Mouse (Mus musculus): ENCODE results near the gene Diaph2. TPM values are rescaled to one million over a fixed set of nuclear protein-coding genes. Genes with fewer than 3 reads are reported as not detected.
"Not testable (repeated sequence)": the region's sequence is repeated elsewhere in the genome, so short reads cannot be mapped to it uniquely, and the experiment has no call there.

Gene Diaph2
- polyA plus RNA-seq, 1 experiment from 2014 or later, result 4.5 TPM

- Histone ChIP-seq H3K4me1 (no peaks in the 10 kb centered on the region), H3K27me3 (replicated peaks) (no peaks in the 10 kb centered on the region), H3K4me3 (no peak overlapping the region), H3K27ac (no peak overlapping the region), H3K36me3 (replicated peaks) (no peaks in the 10 kb centered on the region), H3K4me2 (no peak overlapping the region), H3K9me3 (no peaks in the 10 kb centered on the region), H3K9ac (no peak overlapping the region)
- WGBS, result 90% methylated on average over 2 of the region's 2 CpGs
- no peak for ATAC-seq (replicated peaks)
Observed at GRCm38 (mm10) chrX:129925806-129926205, 176.3 kb downstream of the Diaph2 start.

DNA sequence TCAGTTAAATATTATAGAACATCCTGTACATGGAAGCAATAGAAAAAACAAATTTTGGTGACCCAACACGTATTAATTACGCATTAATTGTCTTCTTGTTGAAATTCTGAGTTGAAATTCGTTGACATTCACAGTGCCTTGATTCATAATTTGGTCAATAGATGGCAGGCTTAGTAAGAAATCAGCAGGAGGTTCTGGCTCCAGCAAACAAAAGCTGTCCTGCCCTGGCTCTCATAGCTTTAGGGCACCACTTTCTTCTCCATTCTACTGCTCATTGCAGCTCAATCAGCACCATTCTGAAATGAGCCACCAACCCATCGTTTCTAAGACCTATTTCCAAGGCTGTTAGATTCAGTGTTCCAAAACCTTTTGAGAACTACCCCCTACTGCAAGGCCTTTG lies 225.3 kb downstream of the Diaph2 start:
- no peak for ATAC-seq (replicated peaks)
- no peaks in the 10 kb centered on the region for H3K27me3 ChIP-seq (replicated peaks)
- H3K4me2 ChIP-seq, result no peak overlapping the region
- H3K9me3 ChIP-seq, result no peaks in the 10 kb centered on the region
- no peaks in the 10 kb centered on the region for H3K4me1 ChIP-seq
- no peak overlapping the region for H3K4me3 ChIP-seq
- no peak overlapping the region for H3K27ac ChIP-seq
- WGBS, result 61% methylated on average over 4 of the region's 4 CpGs
- H3K9ac ChIP-seq, result no peak overlapping the region
- no peaks in the 10 kb centered on the region for H3K36me3 ChIP-seq (replicated peaks)

- H3K4me3 ChIP-seq, result no peak overlapping the region
- H3K27me3 ChIP-seq (replicated peaks), result no peaks in the 10 kb centered on the region
- no peak overlapping the region for H3K9ac ChIP-seq
- no peaks in the 10 kb centered on the region for H3K9me3 ChIP-seq
- H3K27ac ChIP-seq, result no peak overlapping the region
- no peak for ATAC-seq (replicated peaks)
- H3K4me2 ChIP-seq, result no peak overlapping the region
- H3K4me1 ChIP-seq, result no peaks in the 10 kb centered on the region
- no peaks in the 10 kb centered on the region for H3K36me3 ChIP-seq (replicated peaks)
Observed at GRCm38 (mm10) chrX:130008210-130008609, 258.7 kb downstream of the Diaph2 start.

GRCm38 (mm10) chrX:130019735-130020134 lies 270.2 kb downstream of the Diaph2 start:
- Histone ChIP-seq H3K4me1 (no peaks in the 10 kb centered on the region), H3K9me3 (no peaks in the 10 kb centered on the region), H3K9ac (no peak overlapping the region), H3K4me3 (no peak overlapping the region), H3K27ac (no peak overlapping the region), H3K27me3 (replicated peaks) (no peaks in the 10 kb centered on the region), H3K4me2 (no peak overlapping the region), H3K36me3 (replicated peaks) (no peaks in the 10 kb centered on the region)
- ATAC-seq (replicated peaks), result no peak
- WGBS, result 75% methylated on average over 1 of the region's 1 CpGs

DNA sequence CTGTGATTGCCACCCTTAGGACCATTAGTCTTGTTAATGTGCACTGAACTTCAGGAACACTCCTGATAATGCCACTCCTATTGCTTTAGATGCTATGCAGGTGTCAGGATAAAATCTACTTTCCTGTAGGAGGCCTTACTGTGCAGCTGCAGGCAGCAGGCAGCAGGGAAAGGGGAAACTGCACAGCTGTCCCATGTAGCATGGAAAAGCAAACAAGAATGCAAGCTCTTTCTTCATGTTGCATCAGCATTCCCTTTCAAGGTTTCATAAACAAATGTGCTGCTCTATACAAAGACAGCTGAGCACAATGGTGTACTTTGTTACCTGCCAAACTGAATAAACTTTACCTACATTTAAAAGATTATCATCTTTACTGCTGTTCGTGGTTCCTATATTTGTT lies 295.0 kb downstream of the Diaph2 start:
- ATAC-seq (replicated peaks), result no peak
- H3K9me3 ChIP-seq, result no peaks in the 10 kb centered on the region
- H3K9ac ChIP-seq, result no peak overlapping the region
- 50% methylated on average over 1 of the region's 1 CpGs for WGBS
- no peaks in the 10 kb centered on the region for H3K4me1 ChIP-seq
- no peaks in the 10 kb centered on the region for H3K27me3 ChIP-seq (replicated peaks)
- no peak overlapping the region for H3K4me2 ChIP-seq
- H3K36me3 ChIP-seq (replicated peaks), result no peaks in the 10 kb centered on the region
- no peak overlapping the region for H3K27ac ChIP-seq
- no peak overlapping the region for H3K4me3 ChIP-seq

GRCm38 (mm10) chrX:130149216-130149615 lies 399.7 kb downstream of the Diaph2 start:
- no peaks in the 10 kb centered on the region for H3K36me3 ChIP-seq (replicated peaks)
- H3K9ac ChIP-seq, result no peak overlapping the region
- H3K9me3 ChIP-seq, result no peaks in the 10 kb centered on the region
- no peaks in the 10 kb centered on the region for H3K27me3 ChIP-seq (replicated peaks)
- H3K4me2 ChIP-seq, result no peak overlapping the region
- H3K4me3 ChIP-seq, result no peak overlapping the region
- no peaks in the 10 kb centered on the region for H3K4me1 ChIP-seq
- no peak for ATAC-seq (replicated peaks)
- no peak overlapping the region for H3K27ac ChIP-seq

DNA sequence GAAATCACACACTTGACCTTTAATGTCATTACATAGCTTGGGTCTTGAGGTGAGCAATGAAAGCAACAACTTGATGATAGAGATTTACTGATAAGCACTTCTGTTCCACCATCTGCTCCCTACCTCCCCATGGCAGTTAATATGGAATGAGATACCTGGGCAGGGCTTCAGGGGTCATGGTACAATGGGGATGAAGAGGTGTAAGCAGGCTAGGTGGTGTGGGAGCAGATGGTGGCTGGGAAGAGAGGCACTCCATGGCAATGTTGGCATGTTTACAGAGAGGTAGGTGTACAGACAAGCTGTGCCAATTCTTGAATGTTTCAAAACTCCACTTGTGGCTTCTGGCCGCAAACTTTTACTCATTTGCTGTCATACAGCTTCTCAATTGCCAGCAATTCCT lies 402.6 kb downstream of the Diaph2 start:
- 97% methylated on average over 1 of the region's 1 CpGs for WGBS
- ATAC-seq (replicated peaks), result no peak

GRCm38 (mm10) chrX:130173126-130173525 lies 423.6 kb downstream of the Diaph2 start:
- ATAC-seq (replicated peaks), result no peak
- H3K4me1 ChIP-seq, result no peaks in the 10 kb centered on the region
- 80% methylated on average over 2 of the region's 2 CpGs for WGBS
- H3K4me3 ChIP-seq, result no peak overlapping the region
- no peak overlapping the region for H3K4me2 ChIP-seq
- no peaks in the 10 kb centered on the region for H3K27me3 ChIP-seq (replicated peaks)
- no peak overlapping the region for H3K9ac ChIP-seq
- no peaks in the 10 kb centered on the region for H3K36me3 ChIP-seq (replicated peaks)
- no peak overlapping the region for H3K27ac ChIP-seq
- no peaks in the 10 kb centered on the region for H3K9me3 ChIP-seq

More for the DNA sequence above, 402.6 kb downstream of the Diaph2 start:
- Histone ChIP-seq H3K4me1 (no peaks in the 10 kb centered on the region), H3K27me3 (replicated peaks) (no peaks in the 10 kb centered on the region), H3K9me3 (no peaks in the 10 kb centered on the region), H3K4me3 (no peak overlapping the region), H3K27ac (no peak overlapping the region), H3K9ac (no peak overlapping the region), H3K36me3 (replicated peaks) (no peaks in the 10 kb centered on the region), H3K4me2 (no peak overlapping the region)

DNA sequence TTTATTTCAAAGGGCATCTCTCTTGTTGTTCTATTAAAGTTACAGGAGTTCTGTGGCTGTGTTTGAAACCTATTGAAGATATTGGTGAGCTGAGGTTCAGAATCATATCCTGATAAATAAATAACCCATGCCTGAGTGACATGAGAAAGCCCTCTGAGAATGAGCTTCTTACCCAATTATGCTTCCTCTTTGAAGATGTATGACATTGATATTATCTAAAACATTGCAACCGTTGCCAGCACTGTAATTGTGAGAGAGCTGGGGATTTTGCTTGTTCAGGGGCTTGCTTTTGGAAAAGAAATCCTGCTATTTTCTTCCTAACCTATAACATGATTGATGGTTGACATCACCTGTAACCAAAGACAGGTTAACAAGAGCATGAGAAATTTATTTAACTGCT lies 438.3 kb downstream of the Diaph2 start:
- no peak overlapping the region for H3K4me3 ChIP-seq
- H3K9ac ChIP-seq, result no peak overlapping the region
- WGBS, result 41% methylated on average over 1 of the region's 1 CpGs
- no peaks in the 10 kb centered on the region for H3K4me1 ChIP-seq
- no peaks in the 10 kb centered on the region for H3K27me3 ChIP-seq (replicated peaks)
- H3K9me3 ChIP-seq, result no peaks in the 10 kb centered on the region
- H3K36me3 ChIP-seq (replicated peaks), result no peaks in the 10 kb centered on the region
- ATAC-seq (replicated peaks), result no peak
- H3K27ac ChIP-seq, result no peak overlapping the region
- no peak overlapping the region for H3K4me2 ChIP-seq

GRCm38 (mm10) chrX:130188449-130188848 lies 438.9 kb downstream of the Diaph2 start:
- H3K27ac ChIP-seq, result no peak overlapping the region
- no peak for ATAC-seq (replicated peaks)
- H3K4me1 ChIP-seq, result no peaks in the 10 kb centered on the region
- no peaks in the 10 kb centered on the region for H3K27me3 ChIP-seq (replicated peaks)
- no peaks in the 10 kb centered on the region for H3K36me3 ChIP-seq (replicated peaks)
- H3K9me3 ChIP-seq, result no peaks in the 10 kb centered on the region
- H3K4me2 ChIP-seq, result no peak overlapping the region
- WGBS, result 65% methylated on average over 2 of the region's 2 CpGs
- H3K9ac ChIP-seq, result no peak overlapping the region
- H3K4me3 ChIP-seq, result no peak overlapping the region

DNA sequence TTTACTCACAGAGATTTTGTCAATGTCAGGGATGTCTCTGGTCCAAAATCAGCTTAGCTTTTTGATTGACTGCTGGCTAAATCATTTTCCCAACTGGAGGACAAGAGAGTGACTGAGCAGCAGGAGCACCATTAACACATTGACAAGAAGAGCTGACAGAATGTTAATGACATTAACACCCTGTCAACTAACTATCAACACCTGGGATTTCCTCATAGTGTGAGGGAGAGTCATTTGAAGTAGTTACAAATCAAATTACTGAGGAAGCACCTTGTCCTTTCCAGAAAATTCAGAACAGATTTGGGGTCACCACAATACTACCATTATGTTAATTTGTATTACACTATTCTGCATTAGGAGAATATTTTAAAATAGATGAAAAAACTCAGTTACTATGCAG lies 439.7 kb downstream of the Diaph2 start:
- no peaks in the 10 kb centered on the region for H3K9me3 ChIP-seq
- H3K4me2 ChIP-seq, result no peak overlapping the region
- H3K4me1 ChIP-seq, result no peaks in the 10 kb centered on the region
- no peak overlapping the region for H3K4me3 ChIP-seq
- H3K9ac ChIP-seq, result no peak overlapping the region
- ATAC-seq (replicated peaks), result no peak
- no peaks in the 10 kb centered on the region for H3K36me3 ChIP-seq (replicated peaks)
- no peaks in the 10 kb centered on the region for H3K27me3 ChIP-seq (replicated peaks)
- no peak overlapping the region for H3K27ac ChIP-seq

- not testable (repeated sequence) for H3K4me2 ChIP-seq, H3K4me3 ChIP-seq
- 87% methylated on average over 3 of the region's 3 CpGs for WGBS
Observed at GRCm38 (mm10) chrX:130197412-130197811, 447.9 kb downstream of the Diaph2 start.

DNA sequence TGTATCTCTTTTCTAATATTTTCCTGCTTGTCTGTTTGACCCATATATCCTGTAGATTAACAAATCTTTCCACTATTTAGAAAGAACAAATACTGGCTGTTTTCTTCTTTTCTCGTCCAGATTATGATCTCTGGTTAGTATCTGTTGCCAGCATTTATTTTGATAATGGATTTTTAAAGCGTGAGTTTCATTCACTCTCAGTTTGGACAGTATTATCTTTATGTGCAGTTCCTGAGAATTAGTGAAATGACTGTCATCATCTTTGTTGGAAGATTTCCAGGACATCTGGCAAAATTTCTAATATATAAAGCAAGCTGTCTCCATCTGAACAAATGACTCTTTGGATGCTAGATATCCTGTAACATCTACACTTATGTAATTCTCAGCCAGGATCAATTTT lies 455.7 kb downstream of the Diaph2 start:
- Histone ChIP-seq H3K4me2 (no peak overlapping the region), H3K9me3 (no peaks in the 10 kb centered on the region), H3K27ac (no peak overlapping the region), H3K27me3 (replicated peaks) (no peaks in the 10 kb centered on the region), H3K4me3 (no peak overlapping the region), H3K36me3 (replicated peaks) (no peaks in the 10 kb centered on the region), H3K4me1 (no peaks in the 10 kb centered on the region), H3K9ac (no peak overlapping the region)
- 56% methylated on average over 2 of the region's 2 CpGs for WGBS
- ATAC-seq (replicated peaks), result no peak

More at GRCm38 (mm10) chrX:130197412-130197811, 447.9 kb downstream of the Diaph2 start:
- H3K27me3 ChIP-seq (replicated peaks); H3K27ac ChIP-seq; H3K9me3 ChIP-seq; H3K4me1 ChIP-seq; H3K36me3 ChIP-seq (replicated peaks); H3K9ac ChIP-seq; ATAC-seq (replicated peaks): not testable (repeated sequence)

DNA sequence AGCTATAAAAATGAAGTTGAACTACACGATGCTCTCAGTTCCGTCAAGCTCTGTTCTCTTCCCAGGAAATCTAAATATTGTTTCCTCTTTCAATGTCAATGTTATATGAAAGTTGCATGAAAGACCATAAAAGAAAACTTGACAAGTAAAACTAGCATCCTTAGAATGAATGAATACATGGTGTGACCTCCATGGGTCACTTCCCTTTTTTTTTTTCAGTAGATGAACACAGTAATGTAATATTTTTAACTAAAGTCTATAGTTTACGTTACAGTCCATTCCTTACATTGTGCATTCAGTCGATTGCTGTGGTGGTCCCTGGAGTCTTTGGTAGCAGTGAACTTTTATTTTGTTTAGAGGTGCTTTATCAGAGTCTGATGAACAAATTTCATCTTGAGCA lies 462.7 kb downstream of the Diaph2 start:
- Histone ChIP-seq H3K9ac (no peak overlapping the region), H3K27ac (no peak overlapping the region), H3K27me3 (replicated peaks) (no peaks in the 10 kb centered on the region), H3K4me2 (no peak overlapping the region), H3K4me3 (no peak overlapping the region), H3K9me3 (no peaks in the 10 kb centered on the region), H3K4me1 (no peaks in the 10 kb centered on the region), H3K36me3 (replicated peaks) (no peaks in the 10 kb centered on the region)
- WGBS, result 89% methylated on average over 4 of the region's 4 CpGs
- no peak for ATAC-seq (replicated peaks)
